Mouse (Mus musculus) megakaryocyte, embryonic 14.5 days (primary cell): ENCODE data around the gene Vkorc1l1.

Source experiments
- FLI1 ChIP-seq: IDR thresholded peaks from 2 replicates; pipeline ENCODE4 v1.6.1; 2012; ENCODE audit warnings: low read length, inconsistent platforms, mixed read lengths
- GATA1 ChIP-seq: IDR thresholded peaks from 3 replicates; pipeline ENCODE4 v1.6.1; 2012; ENCODE audit warnings: mixed read lengths, low read length, inconsistent platforms, borderline replicate concordance

GRCm38 (mm10) chr5:130019461-130019860, 77.7 kb downstream of the Vkorc1l1 start:
- no peak for TF ChIP-seq FLI1
- no peak for TF ChIP-seq GATA1
